Mouse (Mus musculus): Measurements from ENCODE around the gene Slc48a1. TPM values are rescaled to one million over a fixed set of nuclear protein-coding genes. Genes with fewer than 3 reads are reported as not detected.

The Slc48a1 gene
- polyA plus RNA-seq, 1 experiment from 2014 or later, result 36.7 TPM

- Histone ChIP-seq H3K4me1 (replicated peaks; ENCODE audit: control insufficient read depth, insufficient read depth) (peaks cover 27% of the 10 kb centered on the region), H3K4me3 (ENCODE audit: low read depth, low read length) (no peak overlapping the region), H3K9me3 (ENCODE audit: control insufficient read depth, low read length) (no peaks in the 10 kb centered on the region), H3K27ac (replicated peaks) (peak overlapping the region; percentile 24; the same call in 1 of the 2 replicates), H3K9ac (ENCODE audit: low read length) (peak overlapping the region; percentile 18; the same call in 1 of the 2 replicates), H3K4me2 (replicated peaks; ENCODE audit: low read depth) (peak overlapping the region; percentile 12; the same call in 1 of the 2 replicates), H3K36me3 (ENCODE audit: control insufficient read depth, insufficient read depth, low read length) (no peaks in the 10 kb centered on the region), H3K27me3 (ENCODE audit: control insufficient read depth, insufficient read depth, low read length) (no peaks in the 10 kb centered on the region)
- DNase-seq (ENCODE audit: low spot score) (no peak), ATAC-seq (ENCODE audit: low FRiP score, low TSS enrichment) (no peak)
- WGBS, result 42% methylated on average over 10 of the region's 12 CpGs
- TF ChIP-seq EP300 (optimal IDR thresholded peaks at IDR 0.05) (no peak), CTCF (IDR thresholded peaks at IDR 0.05; ENCODE audit: low read depth) (peak; percentile 6; the same call in 1 of the 2 replicates)
Measured at GRCm38 (mm10) chr15:97822545-97823228, 44.4 kb downstream of the Slc48a1 start.

GRCm38 (mm10) chr15:97823479-97823878 lies 45.2 kb downstream of the Slc48a1 start:
- Histone ChIP-seq H3K27ac (replicated peaks) (peak overlapping the region; percentile 24; the same call in 1 of the 2 replicates), H3K4me1 (replicated peaks; ENCODE audit: control insufficient read depth, insufficient read depth) (peaks cover 27% of the 10 kb centered on the region), H3K27me3 (ENCODE audit: control insufficient read depth, insufficient read depth, low read length) (no peaks in the 10 kb centered on the region), H3K9ac (ENCODE audit: low read length) (no peak overlapping the region), H3K36me3 (ENCODE audit: control insufficient read depth, insufficient read depth, low read length) (no peaks in the 10 kb centered on the region), H3K4me2 (replicated peaks; ENCODE audit: low read depth) (no peak overlapping the region), H3K9me3 (ENCODE audit: control insufficient read depth, low read length) (no peaks in the 10 kb centered on the region), H3K4me3 (ENCODE audit: low read depth, low read length) (no peak overlapping the region)
- no peak for ATAC-seq (ENCODE audit: low FRiP score, low TSS enrichment)
- no peak for TF ChIP-seq EP300 (optimal IDR thresholded peaks at IDR 0.05)
- no peak for TF ChIP-seq CTCF (IDR thresholded peaks at IDR 0.05; ENCODE audit: low read depth)
- 68% methylated on average over 12 of the region's 12 CpGs for WGBS
- DNase-seq (ENCODE audit: low spot score), result no peak

- ATAC-seq (ENCODE audit: low FRiP score, low TSS enrichment) (no peak), DNase-seq (ENCODE audit: low spot score) (no peak)
- Histone ChIP-seq H3K4me2 (replicated peaks; ENCODE audit: low read depth) (no peak overlapping the region), H3K9me3 (ENCODE audit: control insufficient read depth, low read length) (no peaks in the 10 kb centered on the region), H3K4me3 (ENCODE audit: low read depth, low read length) (no peak overlapping the region), H3K4me1 (replicated peaks; ENCODE audit: control insufficient read depth, insufficient read depth) (peaks cover 27% of the 10 kb centered on the region), H3K27ac (replicated peaks) (peak overlapping the region; percentile 69), H3K9ac (ENCODE audit: low read length) (peak overlapping the region; percentile 18), H3K27me3 (ENCODE audit: control insufficient read depth, insufficient read depth, low read length) (no peaks in the 10 kb centered on the region), H3K36me3 (ENCODE audit: control insufficient read depth, insufficient read depth, low read length) (no peaks in the 10 kb centered on the region)
- 66% methylated on average over 6 of the region's 6 CpGs for WGBS
- TF ChIP-seq EP300 (optimal IDR thresholded peaks at IDR 0.05), result no peak
- TF ChIP-seq CTCF (IDR thresholded peaks at IDR 0.05; ENCODE audit: low read depth), result no peak
Measured at GRCm38 (mm10) chr15:97824042-97824441, 45.7 kb downstream of the Slc48a1 start.

- Histone ChIP-seq H3K4me2 (replicated peaks; ENCODE audit: low read depth) (peak overlapping the region; percentile 75), H3K27me3 (ENCODE audit: control insufficient read depth, insufficient read depth, low read length) (no peaks in the 10 kb centered on the region), H3K9me3 (ENCODE audit: control insufficient read depth, low read length) (no peaks in the 10 kb centered on the region), H3K36me3 (ENCODE audit: control insufficient read depth, insufficient read depth, low read length) (no peaks in the 10 kb centered on the region), H3K9ac (ENCODE audit: low read length) (peak overlapping the region; percentile 70), H3K4me3 (ENCODE audit: low read depth, low read length) (peak overlapping the region; percentile 48), H3K4me1 (replicated peaks; ENCODE audit: control insufficient read depth, insufficient read depth) (peaks cover 29% of the 10 kb centered on the region), H3K27ac (replicated peaks) (peak overlapping the region; percentile 91)
- 7% methylated on average over 29 of the region's 29 CpGs for WGBS
- DNase-seq (ENCODE audit: low spot score) (peak; percentile 92), ATAC-seq (ENCODE audit: low FRiP score, low TSS enrichment) (peak; percentile 91)
- no peak for TF ChIP-seq EP300 (optimal IDR thresholded peaks at IDR 0.05)
- TF ChIP-seq CTCF (IDR thresholded peaks at IDR 0.05; ENCODE audit: low read depth), result peak; percentile 80
Measured at GRCm38 (mm10) chr15:97825071-97825940, 47.0 kb downstream of the Slc48a1 start.

- TF ChIP-seq EP300 (optimal IDR thresholded peaks at IDR 0.05) (no peak), CTCF (IDR thresholded peaks at IDR 0.05; ENCODE audit: low read depth) (no peak)
- Histone ChIP-seq H3K27ac (replicated peaks) (peak overlapping the region; percentile 91), H3K4me2 (replicated peaks; ENCODE audit: low read depth) (peak overlapping the region; percentile 75), H3K4me3 (ENCODE audit: low read depth, low read length) (peak overlapping the region; percentile 48), H3K9ac (ENCODE audit: low read length) (peak overlapping the region; percentile 70), H3K27me3 (ENCODE audit: control insufficient read depth, insufficient read depth, low read length) (no peaks in the 10 kb centered on the region), H3K9me3 (ENCODE audit: control insufficient read depth, low read length) (no peaks in the 10 kb centered on the region), H3K4me1 (replicated peaks; ENCODE audit: control insufficient read depth, insufficient read depth) (peaks cover 29% of the 10 kb centered on the region), H3K36me3 (ENCODE audit: control insufficient read depth, insufficient read depth, low read length) (no peaks in the 10 kb centered on the region)
- WGBS, result 50% methylated on average over 12 of the region's 12 CpGs
- no peak for ATAC-seq (ENCODE audit: low FRiP score, low TSS enrichment)
- no peak for DNase-seq (ENCODE audit: low spot score)
Measured at GRCm38 (mm10) chr15:97825941-97826587, 47.7 kb downstream of the Slc48a1 start.
